Comparison of ENCODE assay signal across 15 mouse cellular contexts in the genomic region with DNA sequence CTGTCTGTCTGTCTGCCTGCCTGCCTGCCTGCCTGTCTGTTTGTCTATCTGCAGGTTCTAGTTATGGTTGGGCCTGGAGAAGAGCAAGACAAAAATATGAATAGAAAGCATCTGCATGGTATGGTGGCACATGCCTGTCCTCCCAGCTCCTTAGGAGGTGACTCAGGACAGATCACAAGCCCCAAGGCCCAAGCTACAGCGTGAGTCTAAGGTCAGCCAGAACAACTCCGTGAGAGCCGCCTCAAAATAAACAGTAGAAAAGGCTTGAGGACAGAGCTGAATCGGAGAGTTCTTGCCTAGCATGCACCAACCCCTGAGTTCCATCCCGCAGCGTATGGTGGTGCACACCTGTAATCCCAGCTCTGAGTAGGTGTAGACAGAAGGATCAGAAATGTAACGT. TPM values are rescaled to one million over a fixed set of nuclear protein-coding genes. Genes with fewer than 3 reads are reported as not detected.
"Had no signal": no experiment of that assay in that cellular context is flagged by ENCODE, and none has a peak within 500 bp of the region (broad histone marks: within the 10 kb centered on the region; RNA-seq: fewer than 3 reads in every experiment).

No protein-coding gene starts in this region.

- DNase-seq: lung, adult 18-20 months; lung, embryonic 14.5 days; lung, postnatal 10 days; lung, postnatal 36 days; right cerebral cortex, postnatal 14 days; thymus, adult 18-20 months; thymus, postnatal 25 days; thymus, postnatal 4 days had no signal

- ATAC-seq: midbrain, embryonic 13.5 days; midbrain, embryonic 15.5 days had no signal

RNA-seq across cellular contexts. Expression of gene Acta1, which starts 28.8 kb away (rescaled TPM):
- total RNA-seq: megakaryocyte progenitor cell, adult 5-6 weeks; monocyte, adult 5-6 weeks; neutrophil, adult 5-6 weeks had no signal
- polyA plus RNA-seq: macrophage; midbrain, embryonic 11.5 days had no signal
